Mouse (Mus musculus) cerebellum, adult 2 months (tissue): ENCODE measurements at regions not wholly inside any gene's neighbourhood (a gene's known extent, or its start where the extent isn't known, plus 50 kb on each side); places are given as distances from the start of the nearest gene placed in this dataset.

ENCODE experiments used
- CTCF ChIP-seq: fragments of 200-500 bp; IDR thresholded peaks from 2 replicates; pipeline ENCODE4 v1.5.1; 2011; ENCODE audit warnings: low read depth, mild to moderate bottlenecking, control low read depth, low read length, moderate library complexity, borderline replicate concordance; ENCODE audit not compliant: insufficient read depth
- POLR2A ChIP-seq: fragments of 200-500 bp; IDR thresholded peaks from 2 replicates; pipeline ENCODE4 v1.6.1; 2011; ENCODE audit warnings: low read length, control low read depth, borderline replicate concordance; ENCODE audit not compliant: insufficient read depth

GRCm38 (mm10) chr1:189085245-189085644 is 77.6 kb upstream of the Kctd3 start:
- TF ChIP-seq CTCF (no peak), POLR2A (no peak)
